Comparison of ENCODE assay signal across 27 mouse cellular contexts in genomic region chr17:48385786-48386461, GRCm38 (mm10). TPM values are rescaled to one million over a fixed set of nuclear protein-coding genes. Genes with fewer than 3 reads are reported as not detected.
A peak's percentile ranks its signal among the peaks of the same experiment; 100 is the strongest.
DNase-seq lines count a peak whose midpoint lies in the region; ATAC-seq and TF ChIP-seq lines count a peak whose summit lies in the region.
"Had no signal": no experiment of that assay in that cellular context is flagged by ENCODE, and none has a peak within 500 bp of the region (broad histone marks: within the 10 kb centered on the region; RNA-seq: fewer than 3 reads in every experiment).

No protein-coding gene starts in this region.

- no peak overlapping the region for H3K4me2 ChIP-seq in liver, embryonic 11.5 days
- H3K4me2 ChIP-seq in midbrain, embryonic 16.5 days (ENCODE audit: low read length) = no peak overlapping the region
- H3K4me2 ChIP-seq: hindbrain, embryonic 13.5 days; kidney, embryonic 15.5 days; lung, embryonic 15.5 days; midbrain, embryonic 12.5 days; neural tube, embryonic 12.5 days had no signal

- H3K36me3 ChIP-seq in liver, embryonic 11.5 days (ENCODE audit: control insufficient read depth, insufficient read depth, low read length) = peaks cover 36% of the 10 kb centered on the region
- H3K36me3 ChIP-seq in midbrain, embryonic 16.5 days (ENCODE audit: control insufficient read depth, insufficient read depth, low read length) = peaks cover 20% of the 10 kb centered on the region
- H3K36me3 ChIP-seq in embryonic facial prominence, embryonic 10.5 days (replicated peaks) = peaks cover 54% of the 10 kb centered on the region

- H3K27ac ChIP-seq in liver, embryonic 11.5 days (ENCODE audit: low read depth, low read length) = no peak overlapping the region
- H3K27ac ChIP-seq in bone marrow macrophage, adult 2 months (ENCODE audit: insufficient read depth, low read depth, low read length) = peak overlapping the region; percentile 26
- H3K27ac ChIP-seq in midbrain, embryonic 16.5 days (ENCODE audit: low read length) = no peak overlapping the region
- no peak overlapping the region for H3K27ac ChIP-seq in embryonic facial prominence, embryonic 10.5 days (replicated peaks)
- H3K27ac ChIP-seq: heart, adult 2 months; hindbrain, embryonic 13.5 days; kidney, embryonic 15.5 days; lung, embryonic 15.5 days; macrophage; midbrain, embryonic 12.5 days; neural tube, embryonic 12.5 days had no signal

- no peak for TF ChIP-seq CTCF in bone marrow macrophage, adult 2 months (IDR thresholded peaks at IDR 0.05; ENCODE audit: low read depth, low read length)

- DNase-seq in liver, embryonic 11.5 days (ENCODE audit: low spot score) = no peak
- DNase-seq in liver (no peak), 416B (ENCODE audit: low read depth) (peak; percentile 34)
- DNase-seq in layer of hippocampus, adult 8-10 months (ENCODE audit: low spot score in 2 of 2) = no peak
- no peak for DNase-seq in embryonic facial prominence, embryonic 10.5 days (ENCODE audit: low spot score)
- DNase-seq: adrenal gland, adult 8-10 months; cerebellum, adult 2 months; cerebellum, postnatal 25 days; gastrocnemius, postnatal 10 days; kidney, adult 11 months; kidney, postnatal 36 days; retina, postnatal 1 day; thymus, postnatal 25 days had no signal

- TF ChIP-seq POLR2A in bone marrow macrophage, adult 2 months (IDR thresholded peaks at IDR 0.05; ENCODE audit: borderline replicate concordance, low read depth, low read length) = no peak

- WGBS in liver, embryonic 11.5 days = 34% methylated on average over 2 of the region's 2 CpGs
- 83% methylated on average over 2 of the region's 2 CpGs for WGBS in midbrain, embryonic 16.5 days
- 85% methylated on average over 2 of the region's 2 CpGs for WGBS in embryonic facial prominence, embryonic 10.5 days

- H3K4me1 ChIP-seq in liver, embryonic 11.5 days (replicated peaks; ENCODE audit: control insufficient read depth, insufficient read depth, low read length) = 0 out of 2 replicates have a peak, but pooled peaks cover 4% of the 10 kb centered on the region
- H3K4me1 ChIP-seq in bone marrow macrophage, adult 2 months (ENCODE audit: control insufficient read depth, insufficient read depth, low read length) = peaks cover 15% of the 10 kb centered on the region
- H3K4me1 ChIP-seq in midbrain, embryonic 16.5 days (ENCODE audit: control insufficient read depth, insufficient read depth, low read length) = no peaks in the 10 kb centered on the region
- no peaks in the 10 kb centered on the region for H3K4me1 ChIP-seq in embryonic facial prominence, embryonic 10.5 days
- H3K4me1 ChIP-seq: hindbrain, embryonic 13.5 days; kidney, embryonic 15.5 days; lung, embryonic 15.5 days; midbrain, embryonic 12.5 days; neural tube, embryonic 12.5 days had no signal

- H3K9ac ChIP-seq in liver, embryonic 11.5 days (ENCODE audit: low read depth, low read length) = no peak overlapping the region
- H3K9ac ChIP-seq in midbrain, embryonic 16.5 days (ENCODE audit: low read depth, low read length) = no peak overlapping the region
- H3K9ac ChIP-seq: hindbrain, embryonic 13.5 days; kidney, embryonic 15.5 days; lung, embryonic 15.5 days; midbrain, embryonic 12.5 days; neural tube, embryonic 12.5 days had no signal

- no peak overlapping the region for H3K4me3 ChIP-seq in liver, embryonic 11.5 days (ENCODE audit: low read depth, low read length)
- no peak overlapping the region for H3K4me3 ChIP-seq in bone marrow macrophage, adult 2 months (ENCODE audit: insufficient read depth, low read length)
- no peak overlapping the region for H3K4me3 ChIP-seq in midbrain, embryonic 16.5 days (ENCODE audit: low read depth, low read length)
- no peak overlapping the region for H3K4me3 ChIP-seq in embryonic facial prominence, embryonic 10.5 days
- H3K4me3 ChIP-seq: heart, adult 2 months; hindbrain, embryonic 13.5 days; kidney, embryonic 15.5 days; lung, embryonic 15.5 days; midbrain, embryonic 12.5 days; neural tube, embryonic 12.5 days had no signal

- no peaks in the 10 kb centered on the region for H3K27me3 ChIP-seq in liver, embryonic 11.5 days (replicated peaks; ENCODE audit: control insufficient read depth, insufficient read depth, low read length)
- no peaks in the 10 kb centered on the region for H3K27me3 ChIP-seq in midbrain, embryonic 16.5 days (ENCODE audit: control insufficient read depth, insufficient read depth, low read depth, low read length)
- no peaks in the 10 kb centered on the region for H3K27me3 ChIP-seq in embryonic facial prominence, embryonic 10.5 days (replicated peaks; ENCODE audit: low read depth, poor library complexity, severe bottlenecking)
- H3K27me3 ChIP-seq: hindbrain, embryonic 13.5 days; kidney, embryonic 15.5 days; lung, embryonic 15.5 days; midbrain, embryonic 12.5 days; neural tube, embryonic 12.5 days; Patski had no signal

- no peaks in the 10 kb centered on the region for H3K9me3 ChIP-seq in liver, embryonic 11.5 days (ENCODE audit: control insufficient read depth, low read length)
- no peaks in the 10 kb centered on the region for H3K9me3 ChIP-seq in midbrain, embryonic 16.5 days (replicated peaks; ENCODE audit: control insufficient read depth, low read length, poor library complexity, severe bottlenecking)
- H3K9me3 ChIP-seq in embryonic facial prominence, embryonic 10.5 days = no peaks in the 10 kb centered on the region
- H3K9me3 ChIP-seq: hindbrain, embryonic 13.5 days; kidney, embryonic 15.5 days; lung, embryonic 15.5 days; midbrain, embryonic 12.5 days; neural tube, embryonic 12.5 days had no signal

- peak; percentile 47; the same call in 1 of the 2 replicates for ATAC-seq in liver, embryonic 11.5 days (replicated peaks; ENCODE audit: low FRiP score)
- ATAC-seq in megakaryocyte-erythroid progenitor cell, adult 5-6 weeks (replicated peaks; ENCODE audit: low FRiP score, low TSS enrichment, poor library complexity, severe bottlenecking) = peak; percentile 56
- no peak for ATAC-seq in midbrain, embryonic 16.5 days
- ATAC-seq: forebrain, embryonic 16.5 days; Patski had no signal

RNA-seq across cellular contexts. Expression of gene Nfya, which starts 23.8 kb away (rescaled TPM):
- 18.7 and 20.4 TPM in 2 replicates for polyA plus RNA-seq in liver, embryonic 11.5 days (2014; fragmentation: Nextera tagmentation; extraction: Ambion mirVana)
- 62.7 and 63.7 TPM in 2 replicates for polyA plus RNA-seq in bone marrow macrophage, adult 2 months (2012; ENCODE audit: insufficient read depth, insufficient read length, missing spikeins)
- 89.3 and 113 TPM in 2 replicates for total RNA-seq in megakaryocyte-erythroid progenitor cell, adult 5-6 weeks (2014; fragmentation: Nextera tagmentation)
- total RNA-seq in megakaryocyte-erythroid progenitor cell, adult 5-6 weeks (2017) = 32.8 and 55.7 TPM in 2 replicates
- polyA plus RNA-seq in midbrain, embryonic 16.5 days (2015; fragmentation: Nextera tagmentation; extraction: Ambion mirVana) = 10.7 and 11.1 TPM in 2 replicates
- total RNA-seq in layer of hippocampus, adult 8-10 months (2022) = 10 to 100 TPM; 22.2 to 35.0 (median 27.9) TPM
- polyA plus RNA-seq in embryonic facial prominence, embryonic 10.5 days (2016; fragmentation: Nextera tagmentation; extraction: Ambion mirVana) = 25.4 and 26.6 TPM in 2 replicates

RNA-seq across cellular contexts. Expression of gene Oard1, which starts 23.9 kb away (rescaled TPM):
- 76.8 and 80.2 TPM in 2 replicates for polyA plus RNA-seq in liver, embryonic 11.5 days (2014; fragmentation: Nextera tagmentation; extraction: Ambion mirVana)
- polyA plus RNA-seq in bone marrow macrophage, adult 2 months (2012; ENCODE audit: insufficient read depth, insufficient read length, missing spikeins) = 29.3 and 38.4 TPM in 2 replicates
- 56.0 and 61.4 TPM in 2 replicates for total RNA-seq in megakaryocyte-erythroid progenitor cell, adult 5-6 weeks (2014; fragmentation: Nextera tagmentation)
- 76.9 and 90.2 TPM in 2 replicates for total RNA-seq in megakaryocyte-erythroid progenitor cell, adult 5-6 weeks (2017)
- 32.7 and 36.4 TPM in 2 replicates for polyA plus RNA-seq in midbrain, embryonic 16.5 days (2015; fragmentation: Nextera tagmentation; extraction: Ambion mirVana)
- 10 to 100 TPM; 13.2 to 18.9 (median 16.0) TPM for total RNA-seq in layer of hippocampus, adult 8-10 months (2022)
- 87.8 and 89.5 TPM in 2 replicates for polyA plus RNA-seq in embryonic facial prominence, embryonic 10.5 days (2016; fragmentation: Nextera tagmentation; extraction: Ambion mirVana)

RNA-seq across cellular contexts. Expression of gene Treml1, which starts 26.2 kb away (rescaled TPM):
- 33.2 and 36.3 TPM in 2 replicates for polyA plus RNA-seq in liver, embryonic 11.5 days (2014; fragmentation: Nextera tagmentation; extraction: Ambion mirVana)
- 7.6 TPM in 2 replicates for polyA plus RNA-seq in bone marrow macrophage, adult 2 months (2012; ENCODE audit: insufficient read depth, insufficient read length, missing spikeins)
- total RNA-seq in megakaryocyte-erythroid progenitor cell, adult 5-6 weeks (2014; fragmentation: Nextera tagmentation) = 1.0 and 1.7 TPM in 2 replicates
- 5.2 and 12.9 TPM in 2 replicates for total RNA-seq in megakaryocyte-erythroid progenitor cell, adult 5-6 weeks (2017)
- polyA plus RNA-seq in midbrain, embryonic 16.5 days (2015; fragmentation: Nextera tagmentation; extraction: Ambion mirVana) = 0.22 and 0.39 TPM in 2 replicates
- total RNA-seq in layer of hippocampus, adult 8-10 months (2022) = under 1 TPM; 0.36 to 0.91 (median 0.74) TPM
- 1.0 and 2.2 TPM in 2 replicates for polyA plus RNA-seq in embryonic facial prominence, embryonic 10.5 days (2016; fragmentation: Nextera tagmentation; extraction: Ambion mirVana)
- total RNA-seq: gastrocnemius, postnatal 10 days; liver, adult 2 months had no signal
- polyA plus RNA-seq: Patski had no signal

RNA-seq across cellular contexts. Expression of gene Trem2, which starts 39.7 kb away (rescaled TPM):
- polyA plus RNA-seq in liver, embryonic 11.5 days (2014; fragmentation: Nextera tagmentation; extraction: Ambion mirVana) = 3.5 and 4.7 TPM in 2 replicates
- 859 and 887 TPM in 2 replicates for polyA plus RNA-seq in bone marrow macrophage, adult 2 months (2012; ENCODE audit: insufficient read depth, insufficient read length, missing spikeins)
- not detected in 2 replicates for total RNA-seq in megakaryocyte-erythroid progenitor cell, adult 5-6 weeks (2014; fragmentation: Nextera tagmentation)
- 0.19 TPM in 1 of 2 replicates, not detected in the other for total RNA-seq in megakaryocyte-erythroid progenitor cell, adult 5-6 weeks (2017)
- 2.9 and 3.1 TPM in 2 replicates for polyA plus RNA-seq in midbrain, embryonic 16.5 days (2015; fragmentation: Nextera tagmentation; extraction: Ambion mirVana)
- total RNA-seq in layer of hippocampus, adult 8-10 months (2022) = 100 to 1,000 TPM in 2 of 4 experiments, 10 to 100 TPM in 2; 12.2 to 201 (median 95.9) TPM
- 0.59 and 2.5 TPM in 2 replicates for polyA plus RNA-seq in embryonic facial prominence, embryonic 10.5 days (2016; fragmentation: Nextera tagmentation; extraction: Ambion mirVana)

RNA-seq across cellular contexts. Expression of gene Apobec2, which starts 46.8 kb away (rescaled TPM):
- 2.5 and 3.0 TPM in 2 replicates for polyA plus RNA-seq in liver, embryonic 11.5 days (2014; fragmentation: Nextera tagmentation; extraction: Ambion mirVana)
- not detected in 2 replicates for polyA plus RNA-seq in bone marrow macrophage, adult 2 months (2012; ENCODE audit: insufficient read depth, insufficient read length, missing spikeins)
- 1.7 TPM in 1 of 2 replicates, not detected in the other for total RNA-seq in megakaryocyte-erythroid progenitor cell, adult 5-6 weeks (2014; fragmentation: Nextera tagmentation)
- 0.30 TPM in 1 of 2 replicates, not detected in the other for total RNA-seq in megakaryocyte-erythroid progenitor cell, adult 5-6 weeks (2017)
- polyA plus RNA-seq in midbrain, embryonic 16.5 days (2015; fragmentation: Nextera tagmentation; extraction: Ambion mirVana) = 0.43 and 0.58 TPM in 2 replicates
- under 1 TPM in 1 of 4 experiments, not detected in 3; 0.23 TPM for total RNA-seq in layer of hippocampus, adult 8-10 months (2022)
- 0.61 and 1.2 TPM in 2 replicates for polyA plus RNA-seq in embryonic facial prominence, embryonic 10.5 days (2016; fragmentation: Nextera tagmentation; extraction: Ambion mirVana)
- total RNA-seq: left cerebral cortex, postnatal 36 days had no signal
- polyA plus RNA-seq: liver, adult 2 months; macrophage had no signal
